ENCODE assay signal across 10 mouse cellular contexts in genomic region chr15:103086672-103087069, GRCm38 (mm10).
A peak's percentile ranks its signal among the peaks of the same experiment; 100 is the strongest.
DNase-seq lines count a peak whose midpoint lies in the region; ATAC-seq and TF ChIP-seq lines count a peak whose summit lies in the region.
"Had no signal": no experiment of that assay in that cellular context is flagged by ENCODE, and none has a peak within 500 bp of the region (broad histone marks: within the 10 kb centered on the region; RNA-seq: fewer than 3 reads in every experiment).

No protein-coding gene starts in this region.

- no peak overlapping the region for H3K9ac ChIP-seq in heart, embryonic 13.5 days
- no peak overlapping the region for H3K9ac ChIP-seq in ES-E14 (ENCODE audit: insufficient read depth, low read depth, low read length, poor library complexity, severe bottlenecking)
- peak overlapping the region; percentile 48; the same call in 1 of the 2 replicates for H3K9ac ChIP-seq in hindbrain, embryonic 12.5 days
- no peak overlapping the region for H3K9ac ChIP-seq in midbrain, embryonic 11.5 days (ENCODE audit: low read length)

- no peaks in the 10 kb centered on the region for H3K36me3 ChIP-seq in heart, embryonic 13.5 days
- H3K36me3 ChIP-seq in ES-E14 (ENCODE audit: control insufficient read depth, insufficient read depth, low read length, poor library complexity, severe bottlenecking), result no peaks in the 10 kb centered on the region
- no peaks in the 10 kb centered on the region for H3K36me3 ChIP-seq in hindbrain, embryonic 12.5 days
- H3K36me3 ChIP-seq in midbrain, embryonic 11.5 days (ENCODE audit: control insufficient read depth, insufficient read depth, low read length), result no peaks in the 10 kb centered on the region

- H3K27ac ChIP-seq in heart, embryonic 13.5 days (replicated peaks), result no peak overlapping the region
- no peak overlapping the region for H3K27ac ChIP-seq in ES-E14 (ENCODE audit: insufficient read depth, low read depth, low read length, poor library complexity, severe bottlenecking)
- peak overlapping the region; percentile 76 for H3K27ac ChIP-seq in hindbrain, embryonic 12.5 days
- H3K27ac ChIP-seq in midbrain, embryonic 11.5 days (ENCODE audit: low read depth, low read length), result no peak overlapping the region

- intact Hi-C loops in left cerebral cortex, postnatal 14 days (cut with DNase I), result no loop called here

- H3K4me1 ChIP-seq in heart, embryonic 13.5 days, result peaks cover 28% of the 10 kb centered on the region
- no peaks in the 10 kb centered on the region for H3K4me1 ChIP-seq in ES-E14 (ENCODE audit: control insufficient read depth in 2 of 2, insufficient read depth in 2 of 2, low read length in 2 of 2, poor library complexity in 1 of 2)
- peaks cover 19% of the 10 kb centered on the region for H3K4me1 ChIP-seq in hindbrain, embryonic 12.5 days
- H3K4me1 ChIP-seq in midbrain, embryonic 11.5 days (ENCODE audit: control insufficient read depth, insufficient read depth, low read length), result peaks cover 7% of the 10 kb centered on the region

- peaks cover 2% of the 10 kb centered on the region; the same call in 1 of the 2 replicates for H3K9me3 ChIP-seq in heart, embryonic 13.5 days
- H3K9me3 ChIP-seq in ES-E14 (ENCODE audit: control insufficient read depth, insufficient read depth, low read depth, low read length), result no peaks in the 10 kb centered on the region
- no peaks in the 10 kb centered on the region for H3K9me3 ChIP-seq in hindbrain, embryonic 12.5 days (replicated peaks)
- H3K9me3 ChIP-seq in midbrain, embryonic 11.5 days (ENCODE audit: control insufficient read depth, low read length), result no peaks in the 10 kb centered on the region
- H3K9me3 ChIP-seq: megakaryocyte, embryonic 14.5 days had no signal

- no peak for DNase-seq in heart, adult 18-20 months
- DNase-seq in ES-E14 (ENCODE audit: low read depth, low spot score), result no peak
- DNase-seq in midbrain, embryonic 11.5 days (ENCODE audit: low spot score, missing footprints), result peak; percentile 92
- no peak for DNase-seq in adrenal gland, adult 2 months
- DNase-seq in left cerebral cortex, postnatal 14 days (ENCODE audit: low spot score in 2 of 2), result no peak
- DNase-seq in kidney, postnatal 36 days, result no peak

- H3K4me3 ChIP-seq in heart, embryonic 13.5 days, result peak overlapping the region; percentile 36
- peak overlapping the region; percentile 52 to 54 for H3K4me3 ChIP-seq in ES-E14 (ENCODE audit: insufficient read depth in 1 of 2, low read depth in 1 of 2, low read length in 2 of 2, poor library complexity in 1 of 2, severe bottlenecking in 1 of 2)
- H3K4me3 ChIP-seq in hindbrain, embryonic 12.5 days, result peak overlapping the region; percentile 27
- no peak overlapping the region for H3K4me3 ChIP-seq in midbrain, embryonic 11.5 days (ENCODE audit: low read depth, low read length)
- H3K4me3 ChIP-seq: megakaryocyte, embryonic 14.5 days had no signal

- peak overlapping the region; percentile 63 for H3K4me2 ChIP-seq in heart, embryonic 13.5 days
- H3K4me2 ChIP-seq in hindbrain, embryonic 12.5 days (replicated peaks), result peak overlapping the region; percentile 56
- no peak overlapping the region for H3K4me2 ChIP-seq in midbrain, embryonic 11.5 days

- no peak for ATAC-seq in heart, embryonic 13.5 days (ENCODE audit: extremely low read depth, insufficient number of reproducible peaks, low FRiP score, low TSS enrichment)
- no peak for ATAC-seq in hindbrain, embryonic 12.5 days (ENCODE audit: low FRiP score)
- ATAC-seq in midbrain, embryonic 11.5 days (ENCODE audit: low FRiP score), result no peak
- ATAC-seq: activated CD4-positive, CD25-positive, alpha-beta regulatory T cell, adult 4 months had no signal

- 12% methylated on average over 15 of the region's 15 CpGs for WGBS in heart, embryonic 13.5 days
- 13% methylated on average over 15 of the region's 15 CpGs for WGBS in hindbrain, embryonic 12.5 days
- 14% methylated on average over 15 of the region's 15 CpGs for WGBS in midbrain, embryonic 11.5 days

- peaks cover 100% of the 10 kb centered on the region for H3K27me3 ChIP-seq in heart, embryonic 13.5 days (replicated peaks)
- peaks cover 99% of the 10 kb centered on the region for H3K27me3 ChIP-seq in hindbrain, embryonic 12.5 days
- peaks cover 77% of the 10 kb centered on the region for H3K27me3 ChIP-seq in midbrain, embryonic 11.5 days (ENCODE audit: control insufficient read depth, insufficient read depth, low read length)

- in situ Hi-C loops in ES-E14 (cut with MboI; ENCODE audit: low sequenced_read_pairs in 2 of 2, unreplicated experiment in 2 of 2), result no loop called here

TF ChIP-seq in ES-E14, 5 proteins besides CTCF, POLR2A, EP300 and RAD21:
- no peak for TF ChIP-seq ZC3H11A (IDR thresholded peaks at IDR 0.05; ENCODE audit: borderline replicate concordance, low read depth, low read length)
- TF ChIP-seq CHD2 (IDR thresholded peaks at IDR 0.05; ENCODE audit: low read depth, low read length), result no peak
- TF ChIP-seq MAFK (IDR thresholded peaks at IDR 0.05; ENCODE audit: insufficient read depth, low read depth, low read length), result no peak
- TF ChIP-seq HCFC1 (IDR thresholded peaks at IDR 0.05; ENCODE audit: borderline replicate concordance, insufficient read depth, low read length), result no peak
- TF ChIP-seq ZNF384 (IDR thresholded peaks at IDR 0.05; ENCODE audit: low read depth, low read length), result no peak
